Comparison of ENCODE assay signal across 20 mouse cellular contexts in the genomic region with DNA sequence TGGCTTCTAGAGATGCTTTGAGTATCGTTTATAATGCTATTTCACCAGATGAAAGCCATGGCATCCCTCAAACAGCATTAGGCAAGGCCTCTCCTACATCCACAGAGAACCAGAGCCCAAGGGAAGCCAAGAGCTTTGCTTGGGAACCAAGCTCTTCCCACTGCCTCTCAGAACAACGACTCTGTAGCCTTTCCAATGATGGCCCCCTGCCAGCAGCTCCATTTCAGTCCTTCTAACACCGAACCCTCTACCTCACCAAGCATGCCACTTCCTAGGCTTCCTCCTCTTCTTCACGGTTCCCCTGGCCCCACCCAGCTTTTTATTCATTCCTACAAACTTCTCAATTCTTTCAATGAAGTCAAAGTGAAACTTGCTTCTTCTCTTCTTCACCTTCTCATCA.
DNase-seq lines count a peak whose midpoint lies in the region; ATAC-seq and TF ChIP-seq lines count a peak whose summit lies in the region.
"Had no signal": no experiment of that assay in that cellular context is flagged by ENCODE, and none has a peak within 500 bp of the region (broad histone marks: within the 10 kb centered on the region; RNA-seq: fewer than 3 reads in every experiment).

No protein-coding gene starts in this region.

- no peaks in the 10 kb centered on the region for H3K36me3 ChIP-seq in heart, embryonic 10.5 days
- no peaks in the 10 kb centered on the region for H3K36me3 ChIP-seq in stomach, postnatal 0 days (ENCODE audit: control insufficient read depth, insufficient read depth, low read length)
- H3K36me3 ChIP-seq: limb, embryonic 12.5 days; liver, embryonic 12.5 days had no signal

- H3K27me3 ChIP-seq in heart, embryonic 10.5 days (ENCODE audit: insufficient read depth, poor library complexity, severe bottlenecking): no peaks in the 10 kb centered on the region
- H3K27me3 ChIP-seq in stomach, postnatal 0 days (ENCODE audit: control insufficient read depth, insufficient read depth, low read length): no peaks in the 10 kb centered on the region
- H3K27me3 ChIP-seq: limb, embryonic 12.5 days; liver, embryonic 12.5 days had no signal

- peaks cover 28% of the 10 kb centered on the region for H3K4me1 ChIP-seq in heart, embryonic 10.5 days
- peaks cover 2% of the 10 kb centered on the region; the same call in 1 of the 2 replicates for H3K4me1 ChIP-seq in stomach, postnatal 0 days (replicated peaks; ENCODE audit: control insufficient read depth, insufficient read depth)
- H3K4me1 ChIP-seq: liver, embryonic 12.5 days had no signal

- no peak overlapping the region for H3K4me2 ChIP-seq in stomach, postnatal 0 days (replicated peaks; ENCODE audit: low read depth)
- H3K4me2 ChIP-seq: hindbrain, embryonic 14.5 days; limb, embryonic 12.5 days; liver, embryonic 12.5 days had no signal

- no peak for ATAC-seq in cerebellum, adult (ENCODE audit: insufficient number of reproducible peaks, low FRiP score, low TSS enrichment)
- ATAC-seq in stomach, postnatal 0 days (ENCODE audit: low FRiP score, low TSS enrichment): no peak
- ATAC-seq: forebrain, postnatal 0 days; liver, embryonic 12.5 days had no signal

- peak; percentile 31 for DNase-seq in cerebellum, adult 11 months
- peak; percentile 46 for DNase-seq in gastrocnemius, adult 2 months
- no peak for DNase-seq in gastrocnemius, postnatal 25 days
- peak; percentile 46 to 48 for DNase-seq in heart, postnatal 14 days
- DNase-seq in heart, embryonic 10.5 days (ENCODE audit: low spot score): no peak
- peak; percentile 39 for DNase-seq in brain, adult 2 months (ENCODE audit: low read depth, low spot score)
- DNase-seq in stomach, postnatal 0 days (ENCODE audit: low spot score): no peak
- DNase-seq: adrenal gland, adult 2 months; embryo, embryonic 11 days; forebrain, postnatal 0 days; gastrocnemius, postnatal 36 days; kidney, adult 8-10 months; kidney, postnatal 14 days; right cerebral cortex, postnatal 14 days; spleen, adult 18-20 months; thymus, postnatal 36 days had no signal

- no peak for TF ChIP-seq EP300 in stomach, postnatal 0 days (optimal IDR thresholded peaks at IDR 0.05)

- WGBS in heart, embryonic 10.5 days: 73% methylated on average over 4 of the region's 4 CpGs
- 43% methylated on average over 4 of the region's 4 CpGs for WGBS in stomach, postnatal 0 days

- H3K4me3 ChIP-seq in gastrocnemius, adult 2 months: no peak overlapping the region
- no peak overlapping the region for H3K4me3 ChIP-seq in heart, embryonic 10.5 days
- H3K4me3 ChIP-seq in stomach, postnatal 0 days (ENCODE audit: low read depth, low read length): no peak overlapping the region
- H3K4me3 ChIP-seq: limb, embryonic 12.5 days; liver, embryonic 12.5 days had no signal

- intact Hi-C loops in gastrocnemius, adult 2 months (cut with DNase I): no loop called here
- intact Hi-C loops in heart, postnatal 14 days (cut with DNase I): no loop called here

- no peak overlapping the region for H3K9ac ChIP-seq in stomach, postnatal 0 days (ENCODE audit: low read length)
- H3K9ac ChIP-seq: forebrain, postnatal 0 days; hindbrain, embryonic 14.5 days; limb, embryonic 12.5 days; liver, embryonic 12.5 days had no signal

- H3K9me3 ChIP-seq in heart, embryonic 10.5 days: no peaks in the 10 kb centered on the region
- H3K9me3 ChIP-seq in stomach, postnatal 0 days (ENCODE audit: control insufficient read depth, low read length): no peaks in the 10 kb centered on the region
- H3K9me3 ChIP-seq: limb, embryonic 12.5 days; liver, embryonic 12.5 days had no signal

- H3K27ac ChIP-seq in gastrocnemius, adult 2 months: no peak overlapping the region
- H3K27ac ChIP-seq in heart, embryonic 10.5 days: no peak overlapping the region
- H3K27ac ChIP-seq in stomach, postnatal 0 days (replicated peaks): no peak overlapping the region
- H3K27ac ChIP-seq: hindbrain, embryonic 14.5 days; limb, embryonic 12.5 days; liver, embryonic 12.5 days had no signal

- TF ChIP-seq CTCF in gastrocnemius, adult 2 months (IDR thresholded peaks at IDR 0.05): no peak
- no peak for TF ChIP-seq CTCF in stomach, postnatal 0 days (IDR thresholded peaks at IDR 0.05; ENCODE audit: low read depth)

Comparison
In these comparisons a context has a peak if more than half of its experiments do, and no peak if none do; other contexts are left out.
1. DNase-seq: peak in cerebellum, adult 11 months (single experiment), gastrocnemius, adult 2 months (single experiment), heart, postnatal 14 days (2 of 2) and brain, adult 2 months (single experiment); none in gastrocnemius, postnatal 25 days (single experiment), heart, embryonic 10.5 days (single experiment) and stomach, postnatal 0 days (single experiment).